Mouse (Mus musculus) mouse embryonic stem cell (cell line): ENCODE data around the gene Trhde.

ENCODE experiments used
- in situ Hi-C, 2 experiments: fragments of 300-500 bp; cut with MboI; formaldehyde crosslinking; loops; 1 replicate in 1 of 2; 3 replicates in 1 of 2; pipeline ENCODE4 v1.14.3; 2019 to 2020; ENCODE audit warnings: low sequenced_read_pairs in 2 of 2, low pct_unique_long_range_greater_than_20kb in 1 of 2, mixed read lengths in 1 of 2; ENCODE audit not compliant: unreplicated experiment in 1 of 2

Gene Trhde

DNA sequence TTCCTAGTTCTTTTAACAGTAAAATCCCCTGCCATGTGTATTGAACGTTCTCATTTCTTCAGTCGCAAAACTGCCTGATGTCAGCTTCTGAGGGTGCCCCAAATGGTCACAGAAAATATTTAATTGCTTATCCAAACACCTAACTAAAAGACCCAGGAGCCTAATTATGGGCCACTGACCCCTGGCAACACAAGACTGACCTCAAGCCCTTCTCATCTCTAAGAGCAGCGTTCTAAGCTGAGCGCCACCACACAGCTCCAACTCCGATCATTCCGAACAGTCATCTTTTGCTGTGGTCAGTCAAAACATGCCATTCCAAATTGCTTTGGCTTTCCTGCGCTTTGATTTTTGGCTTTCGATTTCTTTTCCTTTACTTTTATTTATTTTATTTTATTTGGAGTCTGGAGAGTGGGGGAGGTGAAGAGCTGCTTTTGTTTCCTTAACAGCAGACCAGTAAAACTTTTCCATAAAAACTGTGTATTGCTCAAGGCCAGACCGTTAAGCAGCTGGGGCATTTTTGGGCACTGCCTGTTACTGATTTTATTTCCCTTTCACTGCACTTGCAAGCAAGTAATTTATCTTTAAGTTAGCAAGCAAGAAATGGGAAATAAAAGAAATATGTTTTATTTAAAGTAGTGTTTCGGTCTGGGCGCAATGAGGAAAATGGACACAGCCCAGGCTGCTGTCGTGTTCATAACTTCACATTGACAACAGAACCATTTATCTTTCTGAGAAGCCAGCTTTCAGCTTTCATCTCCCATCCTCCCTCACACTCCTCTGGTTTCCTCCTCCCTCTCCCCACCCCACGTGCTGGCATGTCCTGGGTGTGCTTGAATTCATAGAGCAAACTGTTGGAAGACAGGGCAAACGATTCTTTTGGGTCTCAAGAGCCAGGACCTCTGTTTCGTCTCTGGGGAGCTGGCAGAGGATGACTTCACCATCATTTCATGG, 59.1 kb downstream of the Trhde start:
- in situ Hi-C loops = no loop called here

DNA sequence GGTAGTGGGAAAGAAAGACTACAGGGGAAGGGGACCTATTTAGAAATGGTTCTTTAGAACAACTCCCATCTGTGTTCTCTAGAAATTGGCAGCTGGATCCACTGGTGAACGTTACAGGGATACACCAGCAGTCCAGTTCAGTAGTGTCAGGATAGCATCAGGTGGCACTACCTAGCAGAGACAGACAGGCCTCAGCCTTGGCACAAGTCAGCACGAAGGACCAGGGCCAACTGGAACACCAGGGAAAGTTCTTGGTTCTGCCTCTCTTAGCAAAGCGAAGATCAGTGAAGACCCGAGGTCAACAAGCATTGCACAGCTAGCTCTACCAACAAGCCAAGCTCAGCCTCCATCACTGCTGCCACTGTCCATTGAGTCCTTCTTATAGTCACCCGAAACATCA, 62.2 kb downstream of the Trhde start:
- in situ Hi-C loops = no loop called here

DNA sequence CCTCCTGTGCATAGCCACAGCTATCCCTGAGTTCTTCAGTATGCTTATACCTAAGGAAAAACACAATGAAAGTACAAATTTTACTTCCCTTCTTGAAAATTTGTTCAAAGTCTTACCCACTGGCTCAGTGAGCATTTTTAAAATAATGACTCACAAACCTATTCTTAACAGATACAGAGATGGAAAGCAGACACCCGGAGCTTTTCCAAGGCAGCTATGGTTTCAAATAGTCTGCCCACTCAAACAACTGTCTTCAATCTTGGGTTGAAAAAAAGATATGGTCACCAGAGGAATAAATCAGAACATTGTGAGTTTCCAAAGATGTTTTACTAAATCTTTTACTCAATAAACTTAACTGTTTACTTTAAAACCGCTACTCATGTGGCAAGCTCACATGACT, 64.5 kb downstream of the Trhde start:
- in situ Hi-C loops = no loop called here

DNA sequence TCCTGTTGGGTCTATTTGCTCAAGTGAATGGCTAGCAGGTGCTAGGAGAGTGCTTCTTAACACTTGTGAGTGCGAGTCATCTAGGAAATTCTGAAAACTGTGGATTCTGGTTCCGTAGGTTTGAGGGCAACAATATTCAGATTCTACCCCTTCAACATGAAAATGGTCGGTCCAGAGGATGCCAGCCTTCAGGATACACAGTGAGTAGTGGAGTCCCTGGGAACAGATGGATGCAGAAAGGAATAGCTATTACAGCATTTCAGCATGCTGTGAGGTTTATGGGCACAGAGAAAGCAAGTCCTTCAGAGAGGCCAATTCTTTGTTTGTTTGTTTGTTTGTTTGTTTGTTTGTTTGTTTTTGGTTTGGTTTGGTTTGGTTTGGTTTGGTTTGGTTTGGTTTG, 65.7 kb downstream of the Trhde start:
- in situ Hi-C loops = no loop called here

DNA sequence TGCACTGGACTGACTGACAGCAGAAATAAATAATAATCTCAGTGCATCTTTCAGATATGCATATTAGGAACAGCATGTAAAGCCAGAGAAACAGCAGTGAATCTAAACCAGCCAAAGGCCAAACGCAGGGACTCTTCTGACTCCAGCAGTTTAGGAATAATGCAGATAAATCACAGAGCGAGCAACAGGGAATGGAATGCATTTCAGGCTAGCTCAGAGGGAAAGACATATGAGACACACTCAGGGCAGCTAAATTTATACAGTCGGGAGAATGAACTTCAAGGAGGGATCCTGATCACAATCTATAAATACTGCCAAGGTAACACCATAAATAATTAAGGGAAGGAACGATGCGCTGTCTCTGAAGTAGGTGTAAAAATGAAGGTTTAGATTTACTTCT, 66.4 kb downstream of the Trhde start:
- in situ Hi-C loops = no loop called here

DNA sequence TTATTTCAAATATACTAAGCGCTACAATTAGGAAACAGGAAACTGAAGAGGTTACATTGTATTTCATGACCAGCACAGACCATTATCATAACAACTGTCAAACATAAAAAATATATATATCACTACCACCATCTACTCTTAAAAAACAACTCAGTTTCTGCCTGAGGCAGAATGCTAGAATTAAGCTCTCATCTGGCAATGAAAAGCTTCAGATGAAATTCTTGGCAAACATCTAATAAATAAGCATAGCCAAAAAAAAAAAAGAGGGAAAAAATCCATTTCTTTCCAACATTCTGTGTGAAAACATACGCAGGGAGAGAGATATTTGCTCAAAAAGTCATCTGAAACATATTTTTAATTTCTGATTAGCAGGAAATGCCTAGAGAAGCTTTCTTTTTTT, 67.0 kb downstream of the Trhde start:
- in situ Hi-C loops = no loop called here

DNA sequence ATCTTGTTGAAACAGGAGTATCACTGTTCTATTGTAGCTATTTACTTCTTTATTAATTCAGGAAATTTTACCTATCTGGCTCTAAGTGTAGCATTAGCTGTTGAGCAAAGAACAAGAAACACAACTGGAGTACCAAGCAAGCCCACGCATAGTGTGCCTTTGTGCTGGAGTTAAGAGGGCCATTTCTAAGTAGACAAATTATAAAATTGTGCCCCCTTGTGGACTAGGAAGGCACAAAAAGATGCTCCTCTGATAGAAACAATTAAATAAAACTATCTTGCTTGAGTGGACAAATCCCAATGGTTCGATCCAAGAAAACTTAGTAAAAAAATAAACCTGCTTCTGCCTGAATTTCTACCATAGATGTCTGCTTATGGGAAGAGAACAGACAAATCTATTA, 76.5 kb downstream of the Trhde start:
- in situ Hi-C loops = no loop called here

DNA sequence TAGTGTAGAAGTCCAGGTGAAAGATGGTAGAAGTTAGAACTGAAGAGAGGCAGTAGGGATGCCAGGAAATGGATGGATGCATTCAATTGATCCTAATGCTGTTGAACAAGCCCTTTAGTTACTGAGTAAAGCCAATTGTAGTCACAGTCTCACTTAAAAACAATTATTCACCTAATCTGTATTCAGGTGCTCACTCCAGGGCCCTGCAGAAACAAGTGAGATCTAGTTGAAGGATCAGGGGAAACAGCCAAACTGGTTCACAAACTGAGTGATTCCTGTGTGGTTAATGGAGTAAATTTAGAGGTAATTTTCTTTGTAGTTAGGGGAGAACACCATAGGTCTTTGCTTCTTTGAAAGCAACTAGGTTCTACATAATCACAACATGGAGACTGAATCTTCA, 100.3 kb downstream of the Trhde start:
- in situ Hi-C loops = no loop called here

DNA sequence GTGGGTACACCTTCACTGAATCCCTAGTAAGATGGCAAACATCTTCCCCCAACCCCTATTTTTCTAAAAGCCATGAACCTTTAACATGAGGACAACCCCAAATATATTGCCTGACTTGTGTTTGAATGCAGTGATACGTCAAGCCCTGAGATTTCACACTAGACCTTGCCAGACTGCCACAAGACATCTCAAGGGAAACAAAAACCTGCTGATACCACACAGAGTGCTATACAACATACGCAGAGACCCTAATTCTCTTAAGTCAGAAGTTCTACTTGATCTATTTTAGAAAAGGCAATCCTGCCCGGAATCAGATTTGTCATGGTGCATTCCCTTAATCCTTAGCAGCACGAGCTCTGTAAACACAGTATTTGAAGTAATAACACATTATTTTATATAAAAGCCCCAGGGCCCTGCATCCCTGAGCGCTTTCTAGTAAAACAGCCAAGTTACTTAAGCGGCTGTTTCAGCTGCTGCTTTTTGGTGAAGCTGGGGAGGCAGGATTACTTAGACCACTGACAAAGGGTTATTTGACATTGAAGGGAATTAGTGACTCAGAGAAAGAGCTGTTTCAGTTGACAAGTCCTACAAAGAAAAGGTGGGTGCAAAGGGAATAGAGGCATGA, 130.2 kb downstream of the Trhde start:
- in situ Hi-C loops = no loop called here

DNA sequence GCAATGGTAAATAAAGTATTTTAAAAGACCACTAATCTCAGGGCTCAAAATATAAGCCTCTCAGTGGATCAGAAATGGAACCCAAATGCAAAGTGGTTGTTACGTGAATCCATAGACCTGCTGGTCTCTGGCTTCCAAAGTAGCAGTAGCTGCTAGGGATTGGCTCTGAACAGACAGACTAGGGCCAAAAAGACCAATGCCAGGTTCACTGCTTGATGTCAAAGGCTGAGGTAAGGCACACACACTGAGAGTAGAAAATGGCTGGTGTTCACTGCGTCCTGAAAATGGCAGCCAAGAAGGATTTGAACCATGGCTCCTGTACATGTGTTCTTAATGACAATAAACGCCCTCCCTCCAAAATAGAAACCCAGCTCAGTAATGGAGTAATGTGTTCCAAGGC, 209.1 kb downstream of the Trhde start:
- in situ Hi-C loops = no loop called here

DNA sequence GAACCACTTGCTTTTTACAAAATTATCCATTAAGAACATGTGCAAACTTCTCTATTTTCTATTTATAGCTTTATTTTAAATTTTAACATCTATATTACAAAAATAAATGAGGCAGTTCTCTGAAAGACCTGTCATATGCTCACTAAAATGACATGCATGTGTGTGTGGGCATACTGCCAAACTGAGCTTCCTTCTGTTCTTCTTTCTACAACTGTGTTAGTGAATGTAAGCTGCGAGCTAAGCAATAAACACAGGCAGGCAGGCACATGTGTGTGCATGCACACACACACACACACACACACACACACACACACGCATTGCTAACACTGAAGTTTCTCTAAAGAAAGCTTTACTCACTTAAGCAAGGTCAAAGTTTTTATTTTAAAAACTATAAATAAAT, 223.2 kb downstream of the Trhde start:
- in situ Hi-C loops = no loop called here

DNA sequence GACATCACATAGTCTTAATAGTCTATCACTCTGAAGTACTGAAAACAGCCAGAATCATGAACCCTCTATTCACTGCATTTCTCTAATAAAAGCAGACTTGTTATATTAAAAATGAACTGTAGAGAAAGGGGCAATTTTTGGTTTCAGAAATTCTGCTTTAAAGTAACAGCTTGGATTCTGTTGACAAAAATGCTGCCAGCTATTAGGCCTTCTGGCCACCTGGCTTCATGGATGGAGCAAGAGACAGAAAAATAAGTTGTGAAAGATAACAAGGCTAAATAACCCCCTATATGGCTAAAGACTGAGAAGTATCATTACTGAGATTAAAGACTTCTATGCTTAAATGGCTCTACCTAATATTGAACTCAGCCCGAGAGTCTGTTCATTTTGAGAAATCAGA, 234.2 kb downstream of the Trhde start:
- in situ Hi-C loops = no loop called here

DNA sequence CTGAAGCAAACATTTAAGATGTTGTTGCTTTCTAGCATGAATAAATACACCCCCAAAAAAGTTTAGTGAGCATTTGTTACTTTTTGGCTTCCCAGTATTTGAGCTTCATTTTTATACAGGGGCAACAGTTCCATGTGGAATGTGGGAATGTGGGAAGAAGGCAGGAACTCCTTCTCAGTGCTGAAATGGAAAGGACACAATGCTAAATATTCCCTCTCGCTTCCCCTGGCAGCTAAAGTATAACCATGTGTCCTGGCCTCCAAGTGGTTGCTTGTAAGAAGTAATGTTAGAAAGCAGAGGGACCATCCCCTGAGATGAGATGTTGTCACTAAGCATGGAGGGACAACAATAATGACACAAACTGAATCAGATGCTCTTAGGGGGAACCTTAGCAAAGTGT, 292.9 kb downstream of the Trhde start:
- in situ Hi-C loops = no loop called here

DNA sequence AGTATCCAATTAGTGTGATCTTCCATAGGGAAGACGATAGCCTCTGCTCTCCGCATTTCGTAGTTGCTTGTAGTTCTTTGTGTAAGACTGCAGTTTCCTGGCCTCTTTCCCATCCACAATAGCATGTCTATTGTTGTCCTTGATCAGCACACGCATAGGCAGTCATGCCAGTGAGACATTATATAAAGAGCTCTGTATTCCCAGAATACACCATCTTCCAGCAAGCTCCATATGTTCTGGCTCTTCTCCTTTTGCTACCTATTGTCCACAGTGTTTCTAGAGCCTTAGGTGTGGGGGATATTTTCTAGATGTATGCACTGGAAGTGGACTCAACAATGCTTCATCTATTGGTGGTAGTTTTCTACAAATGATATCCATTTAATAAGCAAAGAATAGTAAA, 313.3 kb downstream of the Trhde start:
- in situ Hi-C loops = no loop called here

DNA sequence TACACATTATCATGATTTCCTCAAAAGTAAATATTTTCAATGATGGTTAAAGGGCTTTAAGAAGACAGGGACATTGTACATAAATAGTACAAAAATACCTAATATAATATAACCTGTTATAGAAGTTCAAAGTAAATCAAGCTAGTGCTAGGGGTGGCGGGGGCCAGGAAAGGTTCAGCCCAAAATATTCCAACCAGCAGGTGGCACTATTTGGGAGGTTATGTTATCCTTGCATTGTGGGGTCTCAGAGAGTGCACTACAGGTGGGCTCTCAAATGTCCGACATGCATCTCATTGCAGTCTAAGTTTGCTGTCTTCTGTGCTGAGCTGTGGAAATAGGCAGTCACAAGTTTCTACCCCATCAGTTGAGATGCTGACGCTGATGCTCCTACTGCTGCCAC, 346.5 kb downstream of the Trhde start:
- in situ Hi-C loops = no loop called here

DNA sequence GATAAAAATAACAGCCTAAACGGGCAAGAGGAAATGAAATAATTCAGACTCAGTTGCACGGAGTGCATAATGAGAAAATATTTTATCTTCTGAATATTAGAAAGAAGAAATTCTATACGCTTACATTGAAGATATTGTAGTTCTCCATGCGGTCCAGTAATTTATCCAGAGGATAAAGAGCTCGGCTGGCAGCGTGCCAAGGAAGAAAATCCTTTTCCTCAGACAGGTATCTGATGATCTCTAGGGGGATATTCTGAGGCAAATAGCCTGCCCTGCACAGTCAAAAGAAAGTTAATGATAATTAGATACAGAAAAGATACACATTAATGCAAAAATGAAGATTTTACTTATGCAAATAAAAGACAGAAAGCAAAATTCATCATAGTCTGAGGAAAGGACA, 354.0 kb downstream of the Trhde start:
- in situ Hi-C loops = no loop called here

DNA sequence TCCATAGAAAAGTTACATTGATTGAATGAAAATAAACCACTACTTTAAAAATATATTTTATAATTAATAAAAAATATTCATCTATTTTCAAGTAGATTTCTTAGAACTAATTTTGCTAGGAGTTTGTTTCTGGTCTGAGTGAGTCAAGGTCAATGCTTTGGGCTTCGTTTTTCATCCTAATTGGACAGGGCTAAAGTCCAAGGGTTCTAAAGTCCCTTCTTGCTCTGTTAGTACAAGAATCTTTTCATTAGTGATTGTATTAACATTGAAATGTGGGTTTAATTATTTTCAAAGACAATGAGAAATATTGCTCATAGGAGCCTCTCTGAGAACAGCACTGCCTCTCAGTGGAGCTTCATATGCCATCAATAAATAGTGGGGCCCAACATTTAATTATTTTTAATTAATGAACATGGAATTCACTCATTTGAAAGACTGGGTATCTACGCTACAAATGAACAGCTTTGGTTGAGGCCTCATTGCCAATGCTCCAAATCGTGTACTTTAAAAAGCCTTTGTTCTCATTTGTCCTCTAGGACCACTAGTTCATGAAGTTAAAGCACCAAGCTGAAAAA, 383.1 kb downstream of the Trhde start:
- in situ Hi-C loops = no loop called here

DNA sequence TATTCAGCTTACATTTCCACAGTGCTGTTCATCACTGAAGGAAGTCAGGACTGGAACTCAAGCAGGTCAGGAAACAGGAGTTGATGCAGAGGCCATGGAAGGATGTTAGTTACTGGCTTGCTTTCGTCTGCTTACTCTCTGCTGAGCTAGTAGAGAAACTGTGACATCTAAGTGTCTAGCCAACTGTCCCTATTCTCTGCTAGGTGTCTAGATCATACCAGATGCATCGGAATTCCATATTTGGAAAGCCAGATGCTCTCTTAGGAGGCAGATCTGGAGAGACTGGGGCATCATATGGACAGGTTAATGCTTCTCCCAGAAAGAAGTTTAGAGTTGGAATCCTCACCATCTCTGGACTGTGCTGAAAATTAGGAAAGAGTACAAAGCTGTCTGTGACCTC, 386.4 kb downstream of the Trhde start:
- in situ Hi-C loops = no loop called here

DNA sequence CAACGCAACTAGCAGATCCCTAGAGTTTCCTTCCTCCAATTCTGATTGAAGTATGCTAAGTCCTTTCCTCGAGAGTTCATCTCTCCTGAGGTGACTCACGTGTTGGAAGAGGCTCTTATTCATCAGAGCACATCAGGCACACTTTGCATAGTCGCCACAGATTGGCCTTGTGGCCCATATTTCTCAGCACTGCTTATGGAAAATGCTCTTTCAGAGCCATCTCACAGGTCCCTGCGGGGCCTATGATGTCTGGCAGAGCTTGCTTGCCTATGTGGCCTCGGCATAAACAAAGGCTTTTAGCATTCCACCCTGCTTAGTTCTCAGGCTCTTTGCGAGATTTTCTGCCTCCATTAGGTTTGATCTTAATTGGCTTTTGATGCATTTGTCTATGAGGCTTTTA, 396.8 kb downstream of the Trhde start:
- in situ Hi-C loops = no loop called here

DNA sequence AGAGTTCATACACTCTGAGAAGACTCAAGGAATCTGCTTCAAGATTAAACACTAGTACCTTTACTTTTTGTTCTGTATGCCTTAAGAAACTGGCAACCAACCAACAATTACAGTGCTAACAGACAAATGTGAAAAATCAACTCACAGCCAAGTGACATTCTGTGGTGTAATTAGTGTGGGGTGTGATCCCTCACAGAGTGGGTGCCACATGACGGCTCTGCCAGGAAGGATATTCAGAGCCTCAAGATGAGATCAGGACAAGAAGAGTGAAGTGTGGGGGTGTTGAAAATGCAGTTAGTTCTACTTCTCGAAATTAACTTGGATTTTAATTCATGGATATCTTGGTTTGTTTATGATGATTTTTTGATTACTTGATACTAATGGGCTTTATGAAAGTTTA, 398.3 kb downstream of the Trhde start:
- in situ Hi-C loops = no loop called here
